Mouse (Mus musculus) cerebellum, postnatal 10 days (tissue): ENCODE data around the gene Pdpr.
"Not testable (repeated sequence)": the region's sequence is repeated elsewhere in the genome, so short reads cannot be mapped to it uniquely, and the experiment has no call there.

Experiments used
- DNase-seq, 2 experiments: peaks; one replicate each; pipeline ENCODE4 v3.0.0; 2021; ENCODE audit warnings: mixed read lengths in 2 of 2

Gene Pdpr

DNA sequence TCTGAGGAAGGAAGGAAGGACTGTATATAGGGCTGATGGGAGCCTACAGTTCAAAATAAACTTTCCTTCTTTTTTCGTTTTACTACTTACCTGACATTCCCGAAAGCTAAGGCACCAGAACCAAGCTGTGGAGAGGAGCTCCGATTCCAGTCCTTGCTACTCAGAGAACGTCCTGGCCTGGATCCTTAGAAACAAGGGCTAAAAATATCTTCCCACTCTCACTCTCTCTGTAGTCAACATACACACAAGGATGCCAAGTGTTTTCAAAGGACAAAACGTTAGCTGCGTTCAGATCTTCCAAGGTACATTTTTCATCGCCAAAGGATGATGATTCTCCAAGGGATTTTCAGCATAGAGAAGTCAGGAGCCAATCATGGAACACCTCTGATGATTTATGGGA lies 2.7 kb upstream of the Pdpr start:
- no peak for DNase-seq

GRCm38 (mm10) chr8:111092326-111092725 lies 2.1 kb upstream of the Pdpr start, which contains the start of gene Clec18a:
Clec18a (minus strand) TSS chr8:111092426.
- not testable (repeated sequence) for DNase-seq

DNA sequence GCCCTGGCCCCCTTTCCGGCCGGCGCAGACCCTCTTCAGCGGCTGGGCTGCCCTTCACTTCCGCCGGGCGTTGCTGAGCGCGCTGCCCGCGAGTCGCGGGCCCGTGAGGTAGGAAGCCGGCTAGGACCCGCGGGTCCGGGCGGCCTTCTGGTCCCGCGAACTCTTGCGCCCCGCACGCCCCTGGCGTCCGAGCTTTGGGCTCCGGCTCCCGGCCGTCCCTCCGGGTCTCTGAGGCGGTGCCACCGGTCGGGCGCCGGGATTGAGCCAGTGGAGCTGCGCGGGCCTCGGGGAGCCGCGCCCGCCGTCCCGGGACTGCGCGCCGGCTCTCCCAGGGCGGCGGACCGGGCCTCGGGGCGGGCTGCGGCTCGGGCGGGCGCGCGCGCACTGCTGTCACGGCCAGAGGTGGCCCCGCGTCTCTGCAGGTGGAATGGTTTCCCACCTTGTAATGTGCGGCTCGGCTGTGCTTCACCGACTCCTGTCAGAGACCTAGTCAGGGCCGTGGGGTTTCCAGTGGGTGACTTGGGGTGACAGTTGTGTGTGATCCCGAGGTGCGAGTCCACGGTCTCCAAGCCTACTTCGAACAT lies 381 bp downstream of the Pdpr start:
- DNase-seq: peak in 1 of 2 experiments; percentile 28

DNA sequence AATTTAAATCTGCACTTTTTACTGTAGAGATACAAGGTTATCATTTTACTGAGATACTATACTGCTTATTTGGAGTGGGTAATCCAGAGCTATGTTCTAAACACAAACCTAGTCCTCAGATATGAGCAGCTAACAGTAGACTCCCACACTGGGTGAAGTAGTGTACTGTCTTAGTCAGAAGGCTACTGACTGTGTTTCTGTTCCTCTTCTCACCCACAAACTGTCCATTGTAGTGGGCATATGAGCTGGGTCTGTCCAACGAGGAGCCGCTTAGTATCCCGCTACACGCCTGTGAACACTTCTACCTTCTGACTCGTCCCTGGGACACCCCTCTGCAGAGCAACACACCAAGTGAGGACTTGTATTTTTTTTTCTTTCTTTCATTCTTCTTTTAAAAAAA lies 20.5 kb downstream of the Pdpr start:
- no peak for DNase-seq

GRCm38 (mm10) chr8:111119481-111119880 lies 25.1 kb downstream of the Pdpr start:
- DNase-seq: no peak

- DNase-seq: no peak
These were observed 36.3 kb downstream of the Pdpr start for GRCm38 (mm10) chr8:111130756-111131155.

GRCm38 (mm10) chr8:111142521-111142920 lies 48.1 kb downstream of the Pdpr start:
- DNase-seq: no peak

DNA sequence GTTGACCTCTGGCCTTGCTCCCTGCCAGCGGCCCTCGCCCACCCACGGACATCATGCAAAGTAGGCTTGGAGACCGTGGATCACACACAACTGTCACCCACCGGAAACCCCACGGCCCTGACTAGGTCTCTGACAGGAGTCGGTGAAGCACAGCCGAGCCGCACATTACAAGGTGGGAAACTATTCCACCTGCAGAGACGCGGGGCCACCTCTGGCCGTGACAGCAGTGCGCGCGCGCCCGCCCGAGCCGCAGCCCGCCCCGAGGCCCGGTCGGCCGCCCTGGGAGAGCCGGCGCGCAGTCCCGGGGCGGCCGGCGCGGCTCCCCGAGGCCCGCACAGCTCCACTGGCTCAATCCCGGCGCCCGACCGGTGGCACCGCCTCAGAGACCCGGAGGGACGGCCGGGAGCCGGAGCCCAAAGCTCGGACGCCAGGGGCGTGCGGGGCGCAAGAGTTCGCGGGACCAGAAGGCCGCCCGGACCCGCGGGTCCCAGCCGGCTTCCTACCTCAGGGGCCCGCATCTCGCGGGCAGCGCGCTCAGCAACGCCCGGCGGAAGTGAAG lies 50.5 kb downstream of the Pdpr start:
- DNase-seq: peak; percentile 39 to 45

DNA sequence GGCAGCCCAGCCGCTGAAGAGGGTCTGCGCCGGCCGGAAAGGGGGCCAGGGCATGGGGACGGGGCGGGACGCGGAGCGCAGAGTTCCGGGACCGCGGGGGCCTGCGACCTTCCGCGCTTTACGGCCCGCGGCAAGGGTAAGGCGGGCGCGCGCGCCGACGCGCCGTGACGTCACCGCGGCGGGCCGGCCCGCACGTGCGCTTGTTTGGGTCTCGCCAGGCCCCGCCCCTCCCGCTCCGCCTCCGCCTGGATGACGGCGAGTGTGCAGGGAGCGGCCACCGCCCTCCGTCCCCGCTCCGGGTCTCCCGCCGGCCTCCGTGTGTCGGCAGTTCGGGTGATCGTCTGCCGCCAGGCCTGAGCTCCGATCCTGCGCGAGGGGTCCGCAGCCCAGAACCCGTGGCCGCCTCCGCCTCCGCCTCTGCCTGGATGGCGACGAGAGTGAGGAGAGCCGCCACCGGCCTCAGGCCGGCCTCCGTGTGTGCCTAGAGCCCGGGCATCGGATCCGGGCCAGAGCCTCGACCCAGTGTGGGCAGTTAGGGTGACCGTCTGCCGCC lies 51.1 kb downstream of the Pdpr start:
- DNase-seq: peak; percentile 98 to 99

GRCm38 (mm10) chr8:111155721-111156436 lies 61.4 kb downstream of the Pdpr start:
- no peak for DNase-seq

DNA sequence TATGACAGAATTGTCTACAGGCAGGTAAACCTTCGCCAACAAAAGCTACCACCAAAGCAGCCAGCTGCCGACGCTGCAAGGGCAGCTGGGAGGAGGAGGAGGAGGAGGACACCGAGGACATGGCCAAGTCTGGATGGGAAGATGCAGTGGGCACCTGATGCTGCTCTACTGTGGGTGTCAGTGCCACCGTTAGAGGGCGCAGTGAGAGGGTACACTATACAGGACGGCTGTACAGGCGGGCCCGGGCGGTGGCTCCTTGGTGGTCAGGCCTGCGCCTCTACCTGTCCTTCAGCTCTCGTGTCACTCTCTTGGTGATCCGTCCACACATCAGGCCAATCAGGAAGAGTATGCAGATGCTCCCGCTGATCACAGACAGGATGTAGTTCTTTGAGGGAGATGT lies 63.2 kb downstream of the Pdpr start:
- peak; percentile 78 to 81 for DNase-seq

GRCm38 (mm10) chr8:111171661-111172060 lies 77.2 kb downstream of the Pdpr start:
- no peak for DNase-seq

GRCm38 (mm10) chr8:111185472-111185947 lies 91.1 kb downstream of the Pdpr start:
- peak; percentile 79 to 86 for DNase-seq
